Mouse (Mus musculus): ENCODE measurements around the gene Sos2. TPM values are rescaled to one million over a fixed set of nuclear protein-coding genes. Genes with fewer than 3 reads are reported as not detected.
"Not testable (repeated sequence)": the region's sequence is repeated elsewhere in the genome, so short reads cannot be mapped to it uniquely, and the experiment has no call there.

Gene Sos2
- total RNA-seq, 2 experiments from 2014 or later: 31.5 to 37.3 TPM

DNA sequence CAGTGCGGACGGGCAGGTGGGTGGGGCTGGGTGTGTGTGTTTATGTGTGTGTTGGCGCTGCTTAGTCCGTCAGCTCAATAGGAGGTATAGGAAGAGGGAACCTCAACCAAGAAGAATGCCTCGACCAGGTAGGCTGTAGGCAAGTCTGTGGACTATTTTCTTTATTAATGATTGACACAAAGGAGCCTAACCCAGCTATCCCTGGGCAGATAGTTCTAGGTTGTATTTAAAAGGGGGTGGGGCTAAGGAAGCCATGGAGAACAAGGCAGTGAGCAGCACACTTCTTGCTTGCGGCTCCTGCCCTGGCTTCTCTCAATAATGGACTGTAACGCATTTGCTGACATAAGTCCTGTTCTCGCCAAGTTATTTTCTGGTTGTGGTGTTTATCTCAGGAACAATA, 32.1 kb downstream of the Sos2 start:
- no peak for DNase-seq (ENCODE audit: low spot score in 2 of 2)
- no peak for TF ChIP-seq CTCF (conservative IDR thresholded peaks at IDR 0.05)
- no peak overlapping the region for H3K27ac ChIP-seq
- H3K4me3 ChIP-seq: no peak overlapping the region

DNA sequence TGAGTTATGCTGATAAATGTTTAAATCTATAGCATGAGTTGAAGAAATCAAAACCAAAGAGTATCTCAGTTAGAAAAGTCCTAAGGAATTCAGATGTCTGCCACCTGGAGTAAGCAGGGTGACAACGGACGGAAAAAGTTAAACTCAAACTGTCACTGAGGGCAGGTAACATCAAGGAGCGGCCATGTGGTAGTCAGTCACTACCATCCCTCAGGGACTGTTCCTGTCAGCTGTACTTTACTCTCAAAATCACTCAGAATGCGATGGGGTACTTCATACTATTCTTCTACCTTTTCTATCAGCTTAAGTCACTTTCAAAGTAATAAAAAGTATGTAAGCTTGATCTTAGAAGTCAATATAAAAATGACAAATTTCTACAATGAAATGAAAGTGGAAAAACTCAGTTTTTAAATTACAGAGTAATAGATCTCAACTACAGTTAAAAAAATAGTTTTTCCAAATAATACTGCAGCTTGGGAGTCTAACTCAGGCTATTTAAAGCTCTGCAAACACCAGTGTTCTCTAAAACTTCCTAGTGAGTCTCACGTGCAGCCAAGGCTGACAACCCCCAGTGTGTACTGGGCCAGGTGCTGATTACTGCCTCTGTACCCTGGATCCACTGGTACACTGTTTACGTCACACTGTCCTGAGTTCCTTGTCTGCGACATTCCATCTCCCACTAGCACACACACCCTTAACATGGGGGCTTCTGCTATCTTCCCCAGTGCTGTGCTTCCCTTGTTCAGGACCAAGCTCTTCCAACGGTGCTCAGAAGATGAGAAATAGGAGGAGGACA, 35.6 kb downstream of the Sos2 start:
- Histone ChIP-seq H3K4me3 (no peak overlapping the region), H3K27ac (peak overlapping the region; percentile 11; the same call in 1 of the 2 replicates)
- no peak for TF ChIP-seq CTCF (conservative IDR thresholded peaks at IDR 0.05)
- no peak for DNase-seq (ENCODE audit: low spot score in 2 of 2)

DNA sequence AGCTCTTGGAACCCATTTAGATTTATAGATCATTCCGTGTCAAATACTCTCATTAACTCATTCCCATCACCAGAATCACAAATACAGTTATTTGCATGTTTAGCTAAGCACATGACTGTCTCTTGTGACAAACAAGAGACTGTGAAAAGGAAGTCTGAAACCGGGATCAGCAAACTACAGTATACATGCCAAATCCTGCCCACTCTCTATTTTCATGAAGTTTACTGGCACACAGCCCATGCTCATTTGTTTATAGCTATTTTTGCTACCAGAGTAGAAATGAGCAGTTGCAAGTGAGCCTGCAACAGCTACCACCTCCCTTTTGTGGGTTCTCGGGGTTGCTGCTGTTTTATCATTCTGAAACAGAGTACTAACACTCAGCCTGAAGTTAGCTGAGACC, 36.8 kb downstream of the Sos2 start:
- TF ChIP-seq CTCF (conservative IDR thresholded peaks at IDR 0.05): no peak
- Histone ChIP-seq H3K27ac (peak overlapping the region; percentile 64; the same call in 1 of the 2 replicates), H3K4me3 (no peak overlapping the region)
- DNase-seq (ENCODE audit: low spot score in 2 of 2): peak; percentile 78 to 81

DNA sequence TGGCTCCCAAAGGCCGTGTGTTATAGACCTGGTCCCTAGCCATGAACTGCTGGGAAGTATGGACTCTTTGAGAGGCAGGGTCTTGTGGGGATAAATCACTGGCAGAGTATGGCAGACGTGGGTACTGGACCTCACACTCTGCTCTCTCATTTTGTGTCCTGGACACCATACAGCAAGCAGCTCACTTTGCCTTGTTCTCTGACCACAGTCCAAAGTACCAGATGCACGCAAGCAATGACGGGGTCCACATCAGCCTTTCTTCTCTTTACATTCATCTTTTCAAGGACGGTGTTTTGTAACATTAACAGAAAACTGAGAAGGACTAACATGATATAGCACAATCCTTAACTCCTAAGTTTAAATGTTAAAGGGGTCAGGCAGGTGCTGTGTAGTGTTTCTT, 38.8 kb downstream of the Sos2 start:
- no peak for TF ChIP-seq CTCF (conservative IDR thresholded peaks at IDR 0.05)
- no peak for DNase-seq (ENCODE audit: low spot score in 2 of 2)
- H3K27ac ChIP-seq: no peak overlapping the region
- H3K4me3 ChIP-seq: no peak overlapping the region

DNA sequence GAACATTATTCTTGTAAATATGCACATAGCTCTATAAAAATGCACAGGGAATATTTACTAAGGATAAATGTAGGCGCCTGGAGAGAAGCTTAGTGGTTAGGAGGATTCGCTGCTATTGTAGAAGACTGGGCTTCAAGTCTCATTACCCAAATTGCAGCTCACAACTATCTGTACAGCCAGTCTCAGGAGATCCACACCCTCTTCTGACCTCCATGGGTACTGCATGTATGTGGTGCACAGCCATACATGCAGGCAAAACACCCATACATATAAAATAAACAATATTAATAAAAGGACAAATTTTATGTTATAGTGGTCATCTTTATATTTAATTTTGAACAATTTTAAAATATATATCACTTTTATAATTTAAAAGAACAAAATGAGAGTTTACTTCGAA, 46.9 kb downstream of the Sos2 start:
- Histone ChIP-seq H3K4me3 (no peak overlapping the region), H3K27ac (no peak overlapping the region)
- DNase-seq (ENCODE audit: low spot score in 2 of 2): no peak
- peak; percentile 66 for TF ChIP-seq CTCF (conservative IDR thresholded peaks at IDR 0.05)

DNA sequence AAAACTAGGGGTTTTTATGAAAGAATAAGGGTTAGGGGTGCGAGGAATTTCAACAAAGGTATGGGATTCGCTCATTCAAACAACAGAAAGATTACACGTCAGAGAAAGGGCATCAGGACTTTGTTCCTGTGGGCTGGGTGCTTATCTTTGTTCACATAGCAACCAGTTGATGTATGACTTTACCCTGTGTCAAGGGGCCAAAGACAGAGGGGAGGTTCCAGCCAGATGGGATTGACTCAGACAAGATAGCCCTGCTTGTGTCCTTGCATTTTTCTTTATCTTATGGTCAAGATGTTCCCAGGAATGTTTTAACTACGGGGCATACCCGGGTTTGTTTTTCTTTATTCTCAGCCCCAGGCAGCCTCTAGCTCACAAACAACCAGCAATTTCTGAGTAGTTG, 63.1 kb downstream of the Sos2 start:
- DNase-seq (ENCODE audit: low spot score in 2 of 2); H3K4me3 ChIP-seq; H3K27ac ChIP-seq: not testable (repeated sequence)

DNA sequence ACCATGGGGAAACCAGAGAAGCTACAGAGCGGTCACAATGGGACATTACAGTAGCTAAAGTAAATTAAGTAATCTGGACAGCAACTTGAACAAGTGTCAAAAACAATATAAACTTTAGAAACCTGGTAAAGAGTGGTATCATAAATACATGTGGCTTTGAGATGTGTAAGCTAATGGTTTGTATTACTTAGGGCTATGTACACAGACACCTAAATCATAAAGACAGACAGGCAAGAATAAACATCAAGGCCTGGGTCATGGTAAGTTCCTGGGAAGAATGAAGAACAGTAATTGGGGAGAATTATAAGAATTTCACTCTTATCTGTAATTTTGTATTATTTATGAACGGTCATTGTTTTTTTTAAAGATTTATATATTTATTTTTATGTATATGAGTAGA, 77.3 kb downstream of the Sos2 start:
- no peak for DNase-seq (ENCODE audit: low spot score in 2 of 2)
- H3K4me3 ChIP-seq: no peak overlapping the region
- H3K27ac ChIP-seq: no peak overlapping the region
- TF ChIP-seq CTCF (conservative IDR thresholded peaks at IDR 0.05): no peak

DNA sequence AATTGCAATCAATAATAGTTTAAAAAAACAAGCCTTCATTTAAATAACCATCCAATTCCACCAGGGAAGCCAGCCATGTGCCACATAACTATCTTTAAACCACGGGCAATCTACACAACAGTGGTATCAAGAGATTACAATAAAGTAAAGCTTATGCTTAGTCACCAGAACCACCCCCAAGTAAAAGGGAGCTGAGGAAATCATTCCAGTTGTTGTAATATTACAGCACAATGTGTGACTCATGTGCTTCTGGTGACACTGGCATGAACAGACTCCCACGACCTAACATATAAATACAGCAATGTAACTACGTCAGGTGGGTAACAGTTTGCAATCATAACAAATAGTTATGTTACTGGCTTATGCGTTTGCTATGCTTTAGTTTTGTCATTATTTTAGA, 84.2 kb downstream of the Sos2 start:
- Histone ChIP-seq H3K27ac (no peak overlapping the region), H3K4me3 (no peak overlapping the region)
- TF ChIP-seq CTCF (conservative IDR thresholded peaks at IDR 0.05): no peak
- no peak for DNase-seq (ENCODE audit: low spot score in 2 of 2)

DNA sequence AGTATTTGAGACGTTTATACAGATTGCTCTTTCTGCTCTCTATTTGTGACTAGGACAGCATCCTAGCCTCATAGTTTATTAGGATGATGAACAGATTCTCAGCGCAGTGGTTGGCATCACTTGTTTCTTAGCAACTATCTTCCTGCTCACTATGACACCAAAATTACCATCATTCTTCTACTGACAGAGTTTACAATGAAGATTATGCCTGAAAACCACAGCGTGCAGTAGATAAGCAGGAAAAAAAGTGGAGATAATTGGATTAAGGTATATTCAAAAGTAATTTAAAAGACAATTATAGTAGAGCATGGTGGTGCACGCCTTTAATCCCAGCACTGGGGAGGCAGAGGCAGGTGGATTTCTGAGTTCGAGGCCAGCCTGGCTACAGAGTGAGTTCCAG, 88.5 kb downstream of the Sos2 start:
- no peak overlapping the region for H3K27ac ChIP-seq
- TF ChIP-seq CTCF (conservative IDR thresholded peaks at IDR 0.05): no peak
- no peak for DNase-seq (ENCODE audit: low spot score in 2 of 2)
- no peak overlapping the region for H3K4me3 ChIP-seq

DNA sequence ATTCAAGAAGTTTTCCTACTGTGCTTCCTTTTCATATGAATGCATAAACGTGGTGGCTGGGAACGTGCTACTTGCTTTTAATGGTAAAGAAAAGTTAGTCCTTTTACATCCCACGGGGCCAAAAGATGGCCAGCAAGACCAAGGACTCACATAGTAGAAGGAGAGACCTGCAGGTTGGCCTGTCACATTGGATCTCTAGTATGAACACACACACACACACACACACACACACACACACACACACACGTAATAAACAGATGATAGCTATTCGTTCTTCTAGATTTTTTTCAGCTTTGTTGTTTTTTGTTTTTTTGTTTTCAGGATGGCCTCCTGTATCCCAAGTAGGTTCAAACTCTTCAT, 98.4 kb downstream of the Sos2 start:
- no peak for TF ChIP-seq CTCF (conservative IDR thresholded peaks at IDR 0.05)
- peak overlapping the region; percentile 91 for H3K27ac ChIP-seq

DNA sequence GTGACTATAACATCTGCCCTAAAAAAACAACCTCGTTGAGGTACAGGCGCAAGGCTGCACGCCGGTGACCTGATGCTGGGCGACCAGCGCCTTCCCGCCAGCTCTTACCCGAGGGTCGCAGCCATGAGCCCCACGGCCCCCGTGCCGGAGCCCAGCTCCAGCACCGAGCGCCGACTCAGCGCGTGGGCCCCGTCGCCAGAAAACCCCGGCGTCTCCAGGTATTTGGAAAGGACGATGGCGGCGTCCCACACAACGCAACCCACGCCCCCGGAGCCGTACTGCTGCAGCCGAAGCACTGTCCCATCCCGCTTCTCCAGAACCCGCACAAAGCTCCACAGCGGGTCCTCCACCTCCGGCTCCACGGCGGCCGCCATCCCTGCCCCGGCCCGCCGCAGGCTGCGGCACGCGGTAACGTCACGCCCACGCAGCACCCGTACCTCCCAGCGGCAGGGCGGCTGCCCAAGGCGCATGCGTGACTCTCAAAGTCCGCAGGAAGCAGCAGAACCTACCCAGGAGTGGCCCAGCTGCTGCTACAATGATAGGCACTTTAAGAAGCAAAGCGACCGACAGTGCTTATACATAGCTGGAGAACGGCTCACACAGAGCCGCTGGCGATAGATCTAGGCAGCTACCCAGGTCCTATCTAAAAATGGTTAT, 98.9 kb downstream of the Sos2 start, which contains the start of gene Vcpkmt:
Gene Vcpkmt (minus strand): TSS at position 416 of the 657 bp plus-strand sequence.
- TF ChIP-seq CTCF (conservative IDR thresholded peaks at IDR 0.05): peak; percentile 13; the same call in 1 of the 2 replicates

More for the DNA sequence above, 98.4 kb downstream of the Sos2 start:
- DNase-seq (ENCODE audit: low spot score in 2 of 2): no peak
- peak overlapping the region; percentile 84 for H3K4me3 ChIP-seq

DNA sequence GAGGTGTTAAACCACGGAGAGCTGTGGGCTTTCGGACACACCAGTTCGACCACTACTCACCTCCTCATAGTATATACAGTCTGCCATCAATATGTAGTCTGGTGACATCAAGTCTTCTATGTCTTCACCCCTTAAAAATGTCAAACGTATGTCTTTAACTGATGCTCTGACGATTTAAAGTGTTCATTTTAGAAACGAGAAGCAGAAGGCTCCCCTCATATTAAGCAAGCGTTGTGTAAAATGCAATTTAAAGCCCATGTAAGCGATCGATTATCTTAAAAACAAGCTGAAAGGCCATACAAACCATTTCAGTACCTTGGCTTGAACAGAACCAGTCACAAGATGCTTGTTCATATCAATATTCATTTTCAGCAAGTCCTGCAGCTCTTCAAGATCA, 99.4 kb downstream of the Sos2 start:
- no peak for TF ChIP-seq CTCF (conservative IDR thresholded peaks at IDR 0.05)
- DNase-seq (ENCODE audit: low spot score in 2 of 2): no peak
- peak overlapping the region; percentile 84 for H3K4me3 ChIP-seq
- peak overlapping the region; percentile 91 for H3K27ac ChIP-seq

More for the DNA sequence above, 98.9 kb downstream of the Sos2 start, which contains the start of gene Vcpkmt:
- Histone ChIP-seq H3K27ac (peak within 1 kb of the TSS; percentile 91), H3K4me3 (peak within 1 kb of the TSS; percentile 84)
- DNase-seq (ENCODE audit: low spot score in 2 of 2): peak; percentile 84 to 89

DNA sequence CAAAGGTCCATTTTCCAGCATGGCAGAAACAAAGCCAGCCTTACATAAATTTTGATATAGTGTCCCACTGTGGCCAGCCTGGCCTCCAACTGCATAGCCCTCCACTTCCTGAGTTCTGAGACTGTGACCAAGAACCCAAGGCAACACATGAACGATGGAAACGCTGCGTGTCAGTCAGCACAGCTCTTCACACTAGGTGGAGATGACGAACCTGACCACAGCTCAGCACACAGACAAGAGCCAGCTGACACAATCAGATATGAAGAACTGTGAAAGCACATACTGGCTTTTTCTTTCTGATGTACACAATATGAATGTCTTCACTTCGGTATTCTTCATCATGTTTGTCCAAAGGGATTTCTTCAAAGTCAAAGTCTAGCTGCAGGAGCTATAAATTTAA, 102.0 kb downstream of the Sos2 start:
- no peak for TF ChIP-seq CTCF (conservative IDR thresholded peaks at IDR 0.05)
- Histone ChIP-seq H3K4me3 (no peak overlapping the region), H3K27ac (no peak overlapping the region)
- no peak for DNase-seq (ENCODE audit: low spot score in 2 of 2)

Measured in layer of hippocampus, adult 2 months (tissue).